Mouse (Mus musculus) gonadal fat pad, adult 2 months (tissue): ENCODE data around the gene Mettl24. TPM values are rescaled to one million over a fixed set of nuclear protein-coding genes. Genes with fewer than 3 reads are reported as not detected.
"Not testable (repeated sequence)": the region's sequence is repeated elsewhere in the genome, so short reads cannot be mapped to it uniquely, and the experiment has no call there.

Source experiments
- DNase-seq: peaks from one replicate; pipeline ENCODE4 v3.0.0-alpha.2; 2012; ENCODE audit warnings: low read depth
- polyA plus RNA-seq: library from polyadenylated mRNA; depleted of rRNA; stranded (reverse); fragments of >200 nt; gene quantifications from 2 replicates; pipeline ENCODE4 v1.2.3, GENCODE M21; 2012

The Mettl24 gene
- polyA plus RNA-seq, 1 experiment = 3.8 TPM

DNA sequence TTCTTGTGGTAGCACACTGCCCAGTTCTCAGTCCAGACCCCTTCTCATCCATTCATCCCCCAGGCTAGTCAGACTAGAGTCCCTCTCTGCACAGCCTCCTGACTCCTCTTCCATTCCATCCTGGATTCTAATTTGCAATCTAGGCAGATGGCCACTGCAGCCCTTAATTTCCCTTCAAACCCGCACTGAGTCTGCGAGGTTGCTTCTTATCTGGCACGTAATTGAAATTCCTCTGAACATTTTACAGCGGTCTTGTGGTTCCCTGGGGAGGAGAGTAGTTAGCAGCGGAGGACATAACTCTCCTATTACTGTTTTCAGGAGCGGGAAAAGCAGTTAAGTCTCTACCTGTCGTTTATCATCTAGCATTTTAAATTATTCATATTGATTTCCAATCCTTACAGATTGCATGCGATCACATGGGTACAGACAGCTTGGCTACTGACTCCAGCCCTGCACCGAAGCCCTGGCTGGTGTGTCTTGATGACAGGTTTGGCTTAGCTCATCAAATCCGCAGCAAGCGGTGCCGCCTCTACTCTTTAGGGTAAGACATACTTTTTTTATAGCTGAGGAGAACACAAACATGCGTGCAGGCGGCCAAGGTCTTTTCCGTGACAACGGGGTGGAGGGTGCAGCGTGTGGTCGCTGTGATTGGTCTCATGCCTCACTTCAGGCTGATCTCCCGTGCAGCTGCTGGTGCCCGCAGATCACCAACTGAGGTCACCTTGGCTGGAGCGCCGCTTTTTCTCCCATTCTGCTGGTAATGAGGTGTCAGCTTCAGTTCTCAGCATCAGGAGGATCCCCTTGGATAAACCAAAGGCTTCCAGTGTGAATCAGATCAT, 54.4 kb downstream of the Mettl24 start:
- DNase-seq = no peak

DNA sequence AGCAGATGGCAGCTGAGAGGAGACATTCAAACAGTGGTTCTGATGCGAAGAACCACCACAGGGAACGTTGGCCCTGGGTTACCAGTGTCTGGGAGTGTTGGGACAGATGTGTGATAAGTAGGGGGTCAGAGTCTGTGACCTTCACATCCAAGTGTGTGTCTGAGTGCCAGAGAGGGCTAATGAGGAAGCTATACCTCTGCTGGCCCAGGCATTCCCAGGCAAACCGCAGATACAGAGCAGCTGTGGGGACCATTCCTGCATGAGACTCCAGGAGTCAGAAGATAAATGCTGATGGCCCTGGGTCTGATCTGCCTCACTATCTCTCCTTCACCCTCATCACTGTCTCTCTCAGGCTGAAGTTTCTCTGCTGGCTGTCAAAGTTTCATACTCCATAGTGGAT, 57.6 kb downstream of the Mettl24 start:
- no peak for DNase-seq

- DNase-seq = no peak
Measured at GRCm38 (mm10) chr10:40750293-40751047, 67.4 kb downstream of the Mettl24 start.

GRCm38 (mm10) chr10:40751157-40751556, 68.1 kb downstream of the Mettl24 start:
- no peak for DNase-seq

DNA sequence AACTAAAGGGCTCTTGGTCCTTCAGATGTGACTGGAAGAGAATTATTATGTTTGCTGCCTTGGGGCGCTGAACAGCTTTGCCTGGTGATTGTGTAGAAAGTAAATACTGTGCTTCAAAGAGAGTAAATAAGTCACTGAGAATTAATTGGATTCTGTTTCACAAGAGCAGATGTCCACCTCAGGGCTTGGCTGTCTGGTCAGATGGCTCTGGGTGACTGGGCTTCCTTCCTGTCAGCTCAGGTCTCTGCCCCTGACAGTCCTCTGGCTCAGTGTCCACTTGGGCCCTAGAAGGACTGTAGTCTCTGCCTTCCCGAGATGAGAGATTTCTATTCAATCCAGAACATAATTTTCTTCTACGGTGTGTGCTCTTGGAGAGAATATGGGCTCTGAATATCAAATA, 70.0 kb downstream of the Mettl24 start:
- DNase-seq = no peak

DNA sequence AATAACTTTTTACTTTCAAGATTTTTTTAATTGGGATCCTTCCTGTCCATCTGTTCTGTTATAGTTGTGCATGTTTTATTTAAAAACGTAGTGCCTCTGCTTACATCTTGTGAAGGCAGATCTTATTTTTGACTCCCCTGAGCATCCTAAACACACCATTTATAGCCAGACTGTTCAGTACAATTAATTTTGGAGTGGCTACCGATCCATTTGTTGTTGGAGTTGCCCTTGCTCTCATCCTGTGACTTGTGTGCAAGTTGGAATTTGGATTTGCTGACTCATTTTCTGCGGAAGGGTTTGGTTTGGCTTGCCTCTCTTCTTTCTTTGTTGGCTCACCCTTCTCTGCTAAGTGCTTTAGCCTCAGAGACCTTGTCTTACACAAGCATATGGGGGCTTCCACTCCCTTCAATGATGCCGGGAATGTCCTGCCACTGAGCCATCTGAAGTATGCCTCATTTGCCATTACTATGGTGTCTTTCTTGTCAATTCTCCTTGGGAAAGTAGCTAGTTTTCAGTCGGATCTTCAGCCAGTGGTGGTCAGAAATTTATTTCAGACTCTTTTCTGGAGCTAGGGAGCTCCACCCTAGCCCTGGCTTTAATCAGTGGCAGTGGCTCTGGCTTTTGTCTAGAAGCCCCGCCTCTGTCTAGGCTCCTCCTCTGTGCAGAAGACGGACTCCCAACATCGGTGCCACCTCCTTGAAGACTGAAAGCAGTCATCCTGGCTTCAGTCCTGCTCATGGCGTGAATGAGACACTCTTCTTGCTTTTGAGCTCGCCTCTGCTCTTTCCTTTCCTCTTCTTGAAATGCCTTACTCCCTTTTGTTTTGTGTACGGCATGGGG, 75.3 kb downstream of the Mettl24 start:
- no peak for DNase-seq

- DNase-seq = not testable (repeated sequence)
Measured at GRCm38 (mm10) chr10:40759391-40760194, 76.5 kb downstream of the Mettl24 start.

DNA sequence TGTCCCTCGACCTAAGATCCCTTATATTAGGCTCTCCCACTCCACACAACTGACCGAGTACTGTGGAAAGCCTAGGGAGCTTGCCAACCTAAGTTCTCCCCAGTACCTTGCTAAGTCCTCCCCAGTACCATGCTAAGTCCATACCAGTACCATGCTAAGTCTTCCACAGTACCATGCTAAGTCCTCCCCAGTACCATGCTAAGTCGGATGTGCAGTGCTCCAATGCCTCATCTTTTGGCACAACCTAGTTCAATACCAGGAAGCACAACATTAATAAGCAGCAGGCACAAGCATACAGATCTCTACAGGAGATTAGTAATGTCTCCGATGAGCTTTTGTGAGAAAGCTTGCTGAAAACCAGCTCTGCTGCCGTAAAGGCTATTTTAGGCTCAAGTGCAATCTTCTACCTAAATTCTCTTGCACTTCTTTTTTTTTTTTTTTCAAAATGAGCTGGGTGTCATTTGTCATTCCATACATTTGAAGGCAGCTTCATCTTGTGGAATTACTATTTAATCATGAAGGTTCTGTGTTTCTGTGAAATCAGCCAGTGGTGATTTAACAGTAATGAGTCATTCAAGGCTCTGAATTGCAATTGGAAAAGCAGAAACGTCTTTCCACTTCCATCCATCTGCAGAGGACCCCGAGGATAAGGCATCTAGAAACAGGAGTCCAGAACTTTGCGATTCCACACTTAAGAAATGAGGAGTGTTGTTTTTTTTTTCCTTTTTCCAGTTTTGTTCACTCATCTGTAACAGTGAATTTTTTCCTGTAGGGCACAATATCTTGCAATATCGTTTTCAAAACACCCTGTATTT, 77.3 kb downstream of the Mettl24 start:
- no peak for DNase-seq

DNA sequence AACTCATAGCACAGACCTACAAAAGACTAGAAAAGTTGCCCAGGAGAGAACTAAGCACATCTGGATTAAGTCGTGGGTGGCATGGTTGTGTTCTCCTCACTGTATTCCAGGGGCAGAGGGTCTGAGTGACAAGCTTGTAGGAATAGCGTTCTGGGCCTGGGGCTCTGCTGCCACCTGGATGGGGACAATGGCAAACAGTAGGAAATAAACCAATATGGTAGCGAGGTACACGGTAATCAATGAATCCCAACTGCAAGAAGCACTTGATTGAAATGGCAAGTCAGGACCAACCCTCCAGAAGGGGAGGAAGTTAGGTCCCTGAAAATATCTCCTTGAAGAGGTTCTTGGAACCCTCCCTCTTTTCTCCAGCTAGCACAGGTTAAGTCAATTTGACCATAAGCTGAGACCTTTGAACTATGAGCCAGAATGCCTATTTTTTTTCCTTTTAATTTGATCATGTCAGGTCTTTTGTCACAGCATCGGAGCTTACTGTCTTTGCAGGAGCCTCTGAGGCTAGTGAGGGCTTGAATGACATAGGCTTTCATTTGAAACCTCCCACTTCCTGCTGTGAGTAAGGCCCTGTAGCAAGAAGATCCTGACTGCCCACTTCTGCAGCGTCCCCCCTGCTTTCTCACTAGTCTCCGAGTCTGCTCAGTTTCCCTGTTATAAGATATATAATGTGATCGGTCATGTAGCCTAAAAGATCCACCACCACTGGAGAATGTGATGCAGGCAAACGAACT, 78.1 kb downstream of the Mettl24 start:
- no peak for DNase-seq

GRCm38 (mm10) chr10:40762624-40763023, 79.5 kb downstream of the Mettl24 start:
- DNase-seq = no peak

DNA sequence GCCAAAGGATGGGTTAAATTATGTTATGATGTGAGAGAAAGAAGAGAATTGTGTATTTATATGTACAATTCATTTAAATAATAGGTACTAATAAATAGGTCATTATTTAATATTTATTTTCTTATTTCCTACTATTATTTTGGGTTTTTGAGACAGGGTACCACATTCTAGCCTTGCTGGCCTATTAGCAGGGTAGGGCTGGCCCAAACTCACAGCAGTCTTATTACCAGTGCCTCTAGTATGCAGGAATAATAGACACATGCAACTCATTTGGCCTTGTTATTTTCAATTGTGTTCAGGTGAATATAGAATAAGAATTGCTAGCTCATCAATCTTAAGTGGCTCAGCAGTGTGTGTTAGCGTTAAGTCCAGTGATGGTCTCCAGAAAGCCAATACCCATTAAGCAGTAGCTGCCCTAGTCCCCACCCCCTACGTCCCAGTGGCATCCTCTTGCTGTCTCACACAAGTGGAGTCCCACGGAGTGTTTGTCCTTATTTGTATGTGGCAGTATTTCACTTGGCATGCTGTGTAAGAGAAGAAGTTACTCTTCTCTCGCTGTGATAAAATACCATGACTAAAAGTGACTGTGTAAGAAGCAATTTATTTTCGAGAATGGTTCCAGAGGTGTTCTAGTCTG, 80.1 kb downstream of the Mettl24 start:
- no peak for DNase-seq

DNA sequence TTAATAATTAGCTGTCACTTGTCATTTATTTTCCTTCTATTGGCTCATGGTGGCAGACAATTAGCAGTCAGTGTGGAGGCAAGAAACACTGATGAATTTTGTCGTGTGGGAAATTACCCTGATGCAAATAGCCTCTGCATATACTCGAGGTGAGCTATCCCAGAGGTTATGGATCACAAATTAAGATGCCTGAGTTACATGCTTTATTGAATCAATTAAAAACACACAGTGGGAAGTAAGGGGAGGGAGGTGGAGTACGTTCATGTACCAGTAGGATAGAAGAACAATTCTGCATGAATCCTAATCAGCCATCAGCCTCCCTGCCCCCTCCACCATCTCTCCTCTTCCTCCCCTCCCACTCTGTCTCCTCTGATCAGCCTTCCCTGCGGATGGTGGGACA, 89.2 kb downstream of the Mettl24 start:
- no peak for DNase-seq

GRCm38 (mm10) chr10:40775151-40775550, 92.1 kb downstream of the Mettl24 start:
- no peak for DNase-seq

DNA sequence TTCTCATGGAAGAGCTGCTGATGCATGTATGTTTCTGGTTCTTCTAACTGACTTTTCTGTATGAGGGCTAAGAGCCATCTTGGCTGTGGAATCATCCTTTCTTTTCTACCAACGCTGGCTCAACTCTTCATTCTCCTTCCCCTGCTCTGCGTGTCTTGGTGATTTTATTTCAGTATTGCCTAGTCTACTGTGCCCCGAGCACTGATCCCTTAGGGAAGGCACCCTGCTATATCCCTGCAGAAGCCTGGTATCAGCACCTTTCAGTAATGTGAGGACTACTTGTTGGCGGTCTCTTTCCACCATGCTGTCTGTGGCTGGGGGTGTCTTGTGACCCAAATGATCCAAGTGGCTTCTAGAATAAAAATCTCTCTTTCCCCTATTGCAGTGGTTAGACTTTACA, 92.6 kb downstream of the Mettl24 start:
- no peak for DNase-seq

- DNase-seq = no peak
Measured at GRCm38 (mm10) chr10:40777171-40777570, 94.1 kb downstream of the Mettl24 start.

- no peak for DNase-seq
Measured at GRCm38 (mm10) chr10:40778472-40778871, 95.4 kb downstream of the Mettl24 start.

GRCm38 (mm10) chr10:40790406-40790805, 107.3 kb downstream of the Mettl24 start:
- no peak for DNase-seq

DNA sequence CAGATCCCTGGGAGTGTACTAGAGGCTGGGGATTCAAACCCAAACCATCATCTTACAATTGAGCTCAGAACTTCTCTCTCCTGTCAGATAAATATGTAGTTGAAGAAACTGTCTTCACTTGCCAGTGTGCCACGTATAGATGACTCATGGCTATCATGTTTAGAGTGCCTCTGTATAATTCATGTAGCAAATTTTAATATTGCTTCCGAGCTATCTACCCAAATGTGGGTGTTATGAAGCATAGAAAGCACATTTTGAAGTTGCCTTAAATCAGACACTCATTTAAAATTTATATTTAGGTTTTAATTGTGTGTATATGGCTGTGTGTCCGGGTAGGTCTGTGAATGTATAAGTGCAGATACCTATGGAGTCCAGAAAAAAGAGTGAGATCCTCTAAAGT, 109.0 kb downstream of the Mettl24 start:
- no peak for DNase-seq

GRCm38 (mm10) chr10:40805221-40805620, 122.1 kb downstream of the Mettl24 start:
- DNase-seq = no peak
